Mouse (Mus musculus) lung, adult 2 months (tissue): Measurements from ENCODE around the gene Hhat.

ENCODE experiments used
- CTCF ChIP-seq: fragments of 200-500 bp; IDR thresholded peaks from 2 replicates; pipeline ENCODE4 v1.5.1; 2011; ENCODE audit warnings: mild to moderate bottlenecking, low read length, control low read depth; ENCODE audit not compliant: insufficient read depth
- POLR2A ChIP-seq: fragments of 200-500 bp; IDR thresholded peaks from 2 replicates; pipeline ENCODE4 v1.6.1; 2011; ENCODE audit warnings: low read depth, mild to moderate bottlenecking, control low read depth, low read length, borderline replicate concordance; ENCODE audit errors: extremely low read depth

- TF ChIP-seq CTCF (no peak), POLR2A (no peak)
These were observed 6.5 kb downstream of the Hhat start for GRCm38 (mm10) chr1:192764547-192764946.
